ENCODE assay signal across 8 mouse cellular contexts in genomic region chr16:19760505-19761496, GRCm38 (mm10). TPM values are rescaled to one million over a fixed set of nuclear protein-coding genes. Genes with fewer than 3 reads are reported as not detected.
DNase-seq lines count a peak whose midpoint lies in the region; ATAC-seq lines count a peak whose summit lies in the region.

No protein-coding gene starts in this region.

- peak overlapping the region; percentile 90 for H3K27ac ChIP-seq in heart, embryonic 12.5 days (ENCODE audit: poor library complexity, severe bottlenecking)

- H3K9ac ChIP-seq in heart, embryonic 12.5 days, result peak overlapping the region; percentile 96

- WGBS in heart, embryonic 12.5 days, result under 1% methylated on average over 61 of the region's 61 CpGs

- no peaks in the 10 kb centered on the region for H3K27me3 ChIP-seq in heart, embryonic 12.5 days (replicated peaks)

- DNase-seq in right cerebral cortex, postnatal 10 days (ENCODE audit: low spot score in 2 of 2), result peak; percentile 27 to 32
- no peak for DNase-seq in right cerebral cortex, postnatal 36 days (ENCODE audit: low spot score in 2 of 2)
- peak; percentile 3 to 4 for DNase-seq in cerebellum, postnatal 36 days
- peak; percentile 5 to 35 for DNase-seq in kidney, postnatal 25 days
- peak; percentile 22 to 44 for DNase-seq in spleen, postnatal 10 days (ENCODE audit: low spot score in 2 of 2)
- no peak for DNase-seq in ovary, adult 18-20 months (ENCODE audit: low spot score)

- H3K36me3 ChIP-seq in heart, embryonic 12.5 days, result peaks cover 13% of the 10 kb centered on the region

- peaks cover 10% of the 10 kb centered on the region for H3K4me1 ChIP-seq in heart, embryonic 12.5 days (replicated peaks)

- H3K4me2 ChIP-seq in heart, embryonic 12.5 days, result peak overlapping the region; percentile 88

- ATAC-seq in heart, embryonic 12.5 days (ENCODE audit: insufficient number of reproducible peaks, low FRiP score), result peak; percentile 62
- ATAC-seq in megakaryocyte progenitor cell, adult 5-6 weeks (replicated peaks; ENCODE audit: poor library complexity), result peak; percentile 57

- H3K4me3 ChIP-seq in heart, embryonic 12.5 days, result peak overlapping the region; percentile 91

- no peaks in the 10 kb centered on the region for H3K9me3 ChIP-seq in heart, embryonic 12.5 days (replicated peaks)

RNA-seq across cellular contexts. Expression of gene B3gnt5, which starts 0.8 kb away (rescaled TPM):
- 21.5 and 21.8 TPM in 2 replicates for polyA plus RNA-seq in heart, embryonic 12.5 days (2016; fragmentation: Nextera tagmentation; extraction: Ambion mirVana)
- total RNA-seq in megakaryocyte progenitor cell, adult 5-6 weeks (2015), result 39.6 and 43.7 TPM in 2 replicates
- total RNA-seq in megakaryocyte progenitor cell, adult 5-6 weeks (2017), result 30.9 and 39.3 TPM in 2 replicates

RNA-seq across cellular contexts. Expression of gene Lamp3, which starts 54.6 kb away (rescaled TPM):
- 0.05 TPM in 1 of 2 replicates, not detected in the other for polyA plus RNA-seq in heart, embryonic 12.5 days (2016; fragmentation: Nextera tagmentation; extraction: Ambion mirVana)
- not detected in 2 replicates for total RNA-seq in megakaryocyte progenitor cell, adult 5-6 weeks (2015)
- total RNA-seq in megakaryocyte progenitor cell, adult 5-6 weeks (2017), result 0.04 TPM in 1 of 2 replicates, not detected in the other

Comparison
In these comparisons a context has a peak if more than half of its experiments do, and no peak if none do; other contexts are left out.
1. DNase-seq: peak in right cerebral cortex, postnatal 10 days (2 of 2), cerebellum, postnatal 36 days (2 of 2), kidney, postnatal 25 days (2 of 2) and spleen, postnatal 10 days (2 of 2); none in right cerebral cortex, postnatal 36 days (0 of 2) and ovary, adult 18-20 months (single experiment).